ENCODE assay signal across 7 mouse cellular contexts in genomic region chr9:7872775-7873439, GRCm38 (mm10). TPM values are rescaled to one million over a fixed set of nuclear protein-coding genes. Genes with fewer than 3 reads are reported as not detected.
A peak's percentile ranks its signal among the peaks of the same experiment; 100 is the strongest.
DNase-seq lines count a peak whose midpoint lies in the region; ATAC-seq lines count a peak whose summit lies in the region.

Gene Birc3, minus strand, starts transcription at chr9:7873186.

- ATAC-seq in inflammation-experienced regulatory T-cells, adult 6 months = peak; percentile 81
- peak; percentile 89 for ATAC-seq in limb, embryonic 13.5 days (ENCODE audit: low FRiP score, low read depth)
- peak; percentile 53 for ATAC-seq in midbrain, embryonic 14.5 days (ENCODE audit: low FRiP score, low TSS enrichment)

- peak within 1 kb of the TSS; percentile 81 for H3K4me2 ChIP-seq in limb, embryonic 13.5 days (replicated peaks)
- peak within 1 kb of the TSS; percentile 82 for H3K4me2 ChIP-seq in midbrain, embryonic 14.5 days (ENCODE audit: low read length)

- H3K9me3 ChIP-seq in limb, embryonic 13.5 days = no peaks in the 10 kb centered on the region
- no peaks in the 10 kb centered on the region for H3K9me3 ChIP-seq in midbrain, embryonic 14.5 days (ENCODE audit: control insufficient read depth, low read length)

- intact Hi-C loops in gastrocnemius, postnatal 36 days (cut with DNase I) = no loop called here

- peak within 1 kb of the TSS; percentile 40; the same call in 1 of the 2 replicates for H3K27ac ChIP-seq in limb, embryonic 13.5 days
- H3K27ac ChIP-seq in midbrain, embryonic 14.5 days (replicated peaks; ENCODE audit: low read depth, low read length) = no peak within 1 kb of the TSS

- H3K9ac ChIP-seq in limb, embryonic 13.5 days = peak within 1 kb of the TSS; percentile 81
- H3K9ac ChIP-seq in midbrain, embryonic 14.5 days (replicated peaks; ENCODE audit: low read length) = peak within 1 kb of the TSS; percentile 51

- peak within 1 kb of the TSS; percentile 62 for H3K4me3 ChIP-seq in limb, embryonic 13.5 days
- H3K4me3 ChIP-seq in midbrain, embryonic 14.5 days (replicated peaks; ENCODE audit: low read depth, low read length) = peak within 1 kb of the TSS; percentile 39

- 0 out of 2 replicates have a peak, but pooled peaks cover under 1% of the 10 kb centered on the region for H3K36me3 ChIP-seq in limb, embryonic 13.5 days
- no peaks in the 10 kb centered on the region for H3K36me3 ChIP-seq in midbrain, embryonic 14.5 days (ENCODE audit: control insufficient read depth, insufficient read depth, low read length)

- H3K4me1 ChIP-seq in limb, embryonic 13.5 days = peaks cover 12% of the 10 kb centered on the region
- H3K4me1 ChIP-seq in midbrain, embryonic 14.5 days (ENCODE audit: control insufficient read depth, insufficient read depth, low read length) = peaks cover 4% of the 10 kb centered on the region; the same call in 1 of the 2 replicates

- H3K27me3 ChIP-seq in limb, embryonic 13.5 days = no peaks in the 10 kb centered on the region
- H3K27me3 ChIP-seq in midbrain, embryonic 14.5 days (ENCODE audit: control insufficient read depth, insufficient read depth, low read length) = no peaks in the 10 kb centered on the region

- peak; percentile 74 for DNase-seq in adipocyte (ENCODE audit: low spot score)
- peak; percentile 61 for DNase-seq in embryo, embryonic 10 days (ENCODE audit: low spot score)
- peak; percentile 44 to 67 for DNase-seq in gastrocnemius, postnatal 36 days
- peak; percentile 31 for DNase-seq in midbrain, embryonic 14.5 days
- DNase-seq in spleen, postnatal 36 days (ENCODE audit: low spot score in 2 of 2) = peak; percentile 96 to 97

- 2% methylated on average over 26 of the region's 26 CpGs for WGBS in limb, embryonic 13.5 days
- WGBS in midbrain, embryonic 14.5 days = 11% methylated on average over 26 of the region's 26 CpGs

RNA-seq across cellular contexts. Expression of gene Birc3, which starts in this region (rescaled TPM):
- 1 to 10 TPM; 5.0 to 5.3 TPM for total RNA-seq in gastrocnemius, postnatal 36 days (2021)
- polyA plus RNA-seq in inflammation-experienced regulatory T-cells, adult 6 months (2017; shearing (Covaris generic)) = 100 to 1,000 TPM in 2 of 3 experiments, 10 to 100 TPM in 1; 87.6 to 134 (median 121) TPM
- polyA plus RNA-seq in limb, embryonic 13.5 days (2015; fragmentation: Nextera tagmentation; extraction: Ambion mirVana) = 10.6 and 11.4 TPM in 2 replicates
- 0.51 and 2.0 TPM in 2 replicates for polyA plus RNA-seq in midbrain, embryonic 14.5 days (2014; fragmentation: Nextera tagmentation; extraction: Ambion mirVana)

Comparison
In these comparisons a context has a peak if more than half of its experiments do, and no peak if none do; other contexts are left out.
1. DNase-seq: peak in every context shown above with its lines; median percentile 96 in spleen, postnatal 36 days; 74 in adipocyte; 61 in embryo, embryonic 10 days; 56 in gastrocnemius, postnatal 36 days; 31 in midbrain, embryonic 14.5 days.